Mouse (Mus musculus): Measurements from ENCODE around the gene Aspm. TPM values are rescaled to one million over a fixed set of nuclear protein-coding genes. Genes with fewer than 3 reads are reported as not detected.
"Not testable (repeated sequence)": the region's sequence is repeated elsewhere in the genome, so short reads cannot be mapped to it uniquely, and the experiment has no call there.

Aspm gene
- polyA plus RNA-seq (2015; fragmentation: Nextera tagmentation; extraction: Ambion mirVana): 8.2 and 9.2 TPM in 2 replicates

DNA sequence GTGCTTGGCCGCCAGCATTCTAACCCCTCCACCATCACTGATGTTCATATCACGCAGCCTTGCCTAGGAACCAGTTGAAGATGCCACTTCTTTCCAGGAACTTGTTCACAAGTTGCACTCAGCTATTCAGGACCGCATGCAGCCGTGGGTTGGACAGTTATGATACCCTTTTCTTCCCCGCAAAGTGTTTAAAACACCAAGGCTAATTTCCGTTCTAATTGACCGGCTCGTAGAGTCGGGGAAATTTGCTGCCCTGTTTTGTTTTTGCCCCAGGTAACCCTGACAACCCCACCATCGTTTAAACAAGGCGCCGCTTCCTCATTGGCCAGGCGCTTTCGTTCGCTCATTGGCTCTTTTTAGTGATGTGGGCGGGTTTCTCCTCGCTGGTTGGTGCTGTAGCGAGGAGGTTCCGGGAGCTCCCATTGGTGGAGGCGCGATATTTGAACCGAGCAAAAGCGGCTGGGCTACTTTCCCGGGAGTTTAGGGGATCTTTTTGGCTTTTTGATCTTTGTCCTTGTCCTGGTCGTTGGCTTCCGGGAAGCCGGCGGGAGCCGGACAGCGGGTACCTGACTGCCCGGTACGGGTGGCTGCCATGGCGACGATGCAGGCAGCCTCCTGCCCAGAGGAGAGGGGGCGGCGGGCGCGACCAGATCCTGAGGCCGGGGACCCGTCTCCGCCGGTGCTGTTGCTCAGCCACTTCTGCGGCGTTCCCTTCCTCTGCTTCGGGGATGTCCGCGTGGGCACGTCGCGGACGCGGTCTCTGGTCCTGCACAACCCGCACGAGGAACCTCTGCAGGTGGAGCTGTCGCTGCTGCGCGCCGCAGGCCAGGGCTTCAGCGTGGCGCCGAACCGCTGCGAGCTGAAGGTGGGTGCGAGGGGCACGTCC is at the start of gene Aspm:
Aspm (plus strand) TSS at position 433 of the 886 bp plus-strand sequence.
- Histone ChIP-seq H3K9ac (replicated peaks; ENCODE audit: low read depth, low read length) (peak within 1 kb of the TSS; percentile 49), H3K4me1 (replicated peaks; ENCODE audit: control insufficient read depth, insufficient read depth, low read length) (peaks cover 13% of the 10 kb centered on the region), H3K9me3 (ENCODE audit: control insufficient read depth, low read length) (no peaks in the 10 kb centered on the region), H3K4me2 (ENCODE audit: low read length) (peak within 1 kb of the TSS; percentile 93), H3K4me3 (replicated peaks; ENCODE audit: low read length) (peak within 1 kb of the TSS; percentile 72), H3K27me3 (replicated peaks; ENCODE audit: control insufficient read depth, insufficient read depth, low read length) (no peaks in the 10 kb centered on the region), H3K36me3 (ENCODE audit: control insufficient read depth, insufficient read depth) (no peaks in the 10 kb centered on the region), H3K27ac (ENCODE audit: low read length) (no peak within 1 kb of the TSS)
- under 1% methylated on average over 65 of the region's 65 CpGs for WGBS
- ATAC-seq: peak; percentile 100

GRCm38 (mm10) chr1:139405766-139406165 is 48.8 kb upstream of the Aspm start:
- no peaks in the 10 kb centered on the region for H3K9me3 ChIP-seq (ENCODE audit: control insufficient read depth, low read length)
- no peak overlapping the region for H3K9ac ChIP-seq (replicated peaks; ENCODE audit: low read depth, low read length)
- H3K4me1 ChIP-seq (replicated peaks; ENCODE audit: control insufficient read depth, insufficient read depth, low read length): no peaks in the 10 kb centered on the region
- no peak overlapping the region for H3K4me3 ChIP-seq (replicated peaks; ENCODE audit: low read length)
- no peaks in the 10 kb centered on the region for H3K36me3 ChIP-seq (ENCODE audit: control insufficient read depth, insufficient read depth)
- no peaks in the 10 kb centered on the region for H3K27me3 ChIP-seq (replicated peaks; ENCODE audit: control insufficient read depth, insufficient read depth, low read length)
- no peak overlapping the region for H3K27ac ChIP-seq (ENCODE audit: low read length)
- no peak overlapping the region for H3K4me2 ChIP-seq (ENCODE audit: low read length)
- ATAC-seq: no peak

GRCm38 (mm10) chr1:139407701-139408100 is 46.9 kb upstream of the Aspm start:
- H3K27me3 ChIP-seq (replicated peaks; ENCODE audit: control insufficient read depth, insufficient read depth, low read length): no peaks in the 10 kb centered on the region
- no peak for ATAC-seq
- no peaks in the 10 kb centered on the region for H3K36me3 ChIP-seq (ENCODE audit: control insufficient read depth, insufficient read depth)
- no peak overlapping the region for H3K9ac ChIP-seq (replicated peaks; ENCODE audit: low read depth, low read length)
- H3K9me3 ChIP-seq (ENCODE audit: control insufficient read depth, low read length): no peaks in the 10 kb centered on the region
- H3K4me1 ChIP-seq (replicated peaks; ENCODE audit: control insufficient read depth, insufficient read depth, low read length): no peaks in the 10 kb centered on the region
- no peak overlapping the region for H3K4me3 ChIP-seq (replicated peaks; ENCODE audit: low read length)
- no peak overlapping the region for H3K27ac ChIP-seq (ENCODE audit: low read length)
- no peak overlapping the region for H3K4me2 ChIP-seq (ENCODE audit: low read length)
- 63% methylated on average over 5 of the region's 5 CpGs for WGBS

DNA sequence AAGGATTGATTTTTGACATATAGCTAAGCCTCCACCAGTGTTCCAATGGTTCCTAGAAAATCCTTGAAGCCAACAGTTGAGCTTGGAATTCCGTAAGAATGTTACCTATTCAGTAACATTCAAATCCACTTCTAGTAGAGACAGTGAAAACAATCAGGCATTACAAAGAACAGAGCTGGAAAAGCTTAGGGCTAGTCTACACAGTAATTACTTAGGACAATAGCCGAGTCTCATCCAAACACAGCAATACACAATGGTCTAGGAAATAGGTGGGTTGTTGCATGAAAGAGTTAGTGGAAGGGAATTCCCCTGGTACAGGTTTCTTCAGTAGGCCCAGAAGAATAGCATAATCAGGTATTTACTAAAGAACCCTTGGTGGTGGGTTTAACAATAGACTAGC is 42.2 kb upstream of the Aspm start:
- not testable (repeated sequence) for H3K4me1 ChIP-seq (replicated peaks; ENCODE audit: control insufficient read depth, insufficient read depth, low read length); H3K27ac ChIP-seq (ENCODE audit: low read length); H3K9me3 ChIP-seq (ENCODE audit: control insufficient read depth, low read length); H3K4me2 ChIP-seq (ENCODE audit: low read length); H3K27me3 ChIP-seq (replicated peaks; ENCODE audit: control insufficient read depth, insufficient read depth, low read length); H3K36me3 ChIP-seq (ENCODE audit: control insufficient read depth, insufficient read depth); ATAC-seq; H3K4me3 ChIP-seq (replicated peaks; ENCODE audit: low read length); H3K9ac ChIP-seq (replicated peaks; ENCODE audit: low read depth, low read length)
- 83% methylated on average over 2 of the region's 2 CpGs for WGBS

- H3K9ac ChIP-seq (replicated peaks; ENCODE audit: low read depth, low read length): no peak overlapping the region
- no peaks in the 10 kb centered on the region for H3K27me3 ChIP-seq (replicated peaks; ENCODE audit: control insufficient read depth, insufficient read depth, low read length)
- H3K36me3 ChIP-seq (ENCODE audit: control insufficient read depth, insufficient read depth): no peaks in the 10 kb centered on the region
- WGBS: 91% methylated on average over 3 of the region's 3 CpGs
- no peak overlapping the region for H3K4me3 ChIP-seq (replicated peaks; ENCODE audit: low read length)
- H3K9me3 ChIP-seq (ENCODE audit: control insufficient read depth, low read length): no peaks in the 10 kb centered on the region
- no peak overlapping the region for H3K4me2 ChIP-seq (ENCODE audit: low read length)
- no peaks in the 10 kb centered on the region for H3K4me1 ChIP-seq (replicated peaks; ENCODE audit: control insufficient read depth, insufficient read depth, low read length)
- H3K27ac ChIP-seq (ENCODE audit: low read length): no peak overlapping the region
- no peak for ATAC-seq
Observed at GRCm38 (mm10) chr1:139413465-139413864, 41.1 kb upstream of the Aspm start.

- H3K9me3 ChIP-seq (ENCODE audit: control insufficient read depth, low read length): no peaks in the 10 kb centered on the region
- H3K4me2 ChIP-seq (ENCODE audit: low read length): peak overlapping the region; percentile 75
- H3K9ac ChIP-seq (replicated peaks; ENCODE audit: low read depth, low read length): peak overlapping the region; percentile 94
- no peaks in the 10 kb centered on the region for H3K36me3 ChIP-seq (ENCODE audit: control insufficient read depth, insufficient read depth)
- 2% methylated on average over 8 of the region's 8 CpGs for WGBS
- peak overlapping the region; percentile 93 for H3K4me3 ChIP-seq (replicated peaks; ENCODE audit: low read length)
- peak overlapping the region; percentile 91 for H3K27ac ChIP-seq (ENCODE audit: low read length)
- H3K4me1 ChIP-seq (replicated peaks; ENCODE audit: control insufficient read depth, insufficient read depth, low read length): peaks cover 28% of the 10 kb centered on the region
- no peaks in the 10 kb centered on the region for H3K27me3 ChIP-seq (replicated peaks; ENCODE audit: control insufficient read depth, insufficient read depth, low read length)
- ATAC-seq: peak; percentile 7; the same call in 1 of the 2 replicates
Observed at GRCm38 (mm10) chr1:139421521-139421874, 33.1 kb upstream of the Aspm start.

DNA sequence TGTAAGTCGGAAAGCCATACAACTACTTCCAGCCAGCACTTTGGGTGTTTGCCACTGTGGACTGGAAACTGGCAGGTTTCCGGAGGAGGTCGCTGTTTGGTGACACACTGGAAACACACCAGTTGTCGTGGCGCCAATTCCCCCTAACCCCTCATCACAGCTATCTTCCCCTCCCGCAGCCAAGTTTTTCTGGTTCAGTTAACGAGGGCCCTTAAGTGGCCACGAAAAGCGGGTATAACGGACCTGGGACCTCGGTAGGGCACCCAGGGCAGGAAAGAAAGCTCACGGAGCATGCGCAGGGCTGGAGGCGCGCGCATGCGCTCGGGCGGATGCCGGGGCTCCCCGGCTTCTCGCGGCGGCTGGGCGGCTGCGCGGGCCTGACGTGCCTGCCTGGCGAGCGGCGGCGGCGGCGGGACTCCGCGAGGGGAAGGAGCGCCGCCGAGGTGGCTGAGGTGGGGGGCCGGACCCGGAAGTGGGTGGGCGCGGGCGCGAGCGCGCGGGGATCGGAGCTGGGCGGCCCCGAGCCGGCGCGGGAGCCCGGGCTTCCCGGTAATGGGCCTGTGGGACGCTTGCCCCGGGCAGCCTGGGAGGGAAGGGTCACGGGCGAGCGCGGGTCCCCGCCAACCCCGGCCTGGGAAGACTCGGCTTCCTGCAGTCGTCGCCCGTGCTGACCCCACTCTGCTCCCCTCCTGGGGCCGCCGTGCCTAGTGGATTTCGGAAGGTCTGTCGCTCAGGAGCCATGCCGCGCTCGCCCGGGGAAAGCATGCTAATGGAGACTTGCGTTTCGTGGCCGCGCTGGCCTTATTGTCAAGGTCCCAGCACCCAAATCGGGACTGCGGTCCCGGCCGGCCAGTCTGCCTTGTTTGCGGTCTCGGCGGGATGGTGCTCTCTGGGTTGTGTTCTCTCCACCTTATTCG is 32.4 kb upstream of the Aspm start, which contains the start of gene Zbtb41:
Zbtb41 (plus strand) TSS at position 414 of the 917 bp plus-strand sequence.
- H3K4me2 ChIP-seq (ENCODE audit: low read length): peak within 1 kb of the TSS; percentile 75
- H3K27me3 ChIP-seq (replicated peaks; ENCODE audit: control insufficient read depth, insufficient read depth, low read length): no peaks in the 10 kb centered on the region
- H3K36me3 ChIP-seq (ENCODE audit: control insufficient read depth, insufficient read depth): no peaks in the 10 kb centered on the region
- H3K27ac ChIP-seq (ENCODE audit: low read length): peak within 1 kb of the TSS; percentile 91
- under 1% methylated on average over 75 of the region's 88 CpGs for WGBS
- H3K9ac ChIP-seq (replicated peaks; ENCODE audit: low read depth, low read length): peak within 1 kb of the TSS; percentile 94
- peak; percentile 98 for ATAC-seq
- H3K4me3 ChIP-seq (replicated peaks; ENCODE audit: low read length): peak within 1 kb of the TSS; percentile 93
- no peaks in the 10 kb centered on the region for H3K9me3 ChIP-seq (ENCODE audit: control insufficient read depth, low read length)
- H3K4me1 ChIP-seq (replicated peaks; ENCODE audit: control insufficient read depth, insufficient read depth, low read length): peaks cover 33% of the 10 kb centered on the region

GRCm38 (mm10) chr1:139422941-139423340 is 31.6 kb upstream of the Aspm start:
- Histone ChIP-seq H3K9ac (replicated peaks; ENCODE audit: low read depth, low read length) (peak overlapping the region; percentile 94), H3K4me3 (replicated peaks; ENCODE audit: low read length) (peak overlapping the region; percentile 93), H3K27me3 (replicated peaks; ENCODE audit: control insufficient read depth, insufficient read depth, low read length) (no peaks in the 10 kb centered on the region), H3K9me3 (ENCODE audit: control insufficient read depth, low read length) (no peaks in the 10 kb centered on the region), H3K27ac (ENCODE audit: low read length) (peak overlapping the region; percentile 91), H3K4me2 (ENCODE audit: low read length) (peak overlapping the region; percentile 61), H3K36me3 (ENCODE audit: control insufficient read depth, insufficient read depth) (no peaks in the 10 kb centered on the region), H3K4me1 (replicated peaks; ENCODE audit: control insufficient read depth, insufficient read depth, low read length) (peaks cover 35% of the 10 kb centered on the region)
- no peak for ATAC-seq
- 14% methylated on average over 10 of the region's 10 CpGs for WGBS

DNA sequence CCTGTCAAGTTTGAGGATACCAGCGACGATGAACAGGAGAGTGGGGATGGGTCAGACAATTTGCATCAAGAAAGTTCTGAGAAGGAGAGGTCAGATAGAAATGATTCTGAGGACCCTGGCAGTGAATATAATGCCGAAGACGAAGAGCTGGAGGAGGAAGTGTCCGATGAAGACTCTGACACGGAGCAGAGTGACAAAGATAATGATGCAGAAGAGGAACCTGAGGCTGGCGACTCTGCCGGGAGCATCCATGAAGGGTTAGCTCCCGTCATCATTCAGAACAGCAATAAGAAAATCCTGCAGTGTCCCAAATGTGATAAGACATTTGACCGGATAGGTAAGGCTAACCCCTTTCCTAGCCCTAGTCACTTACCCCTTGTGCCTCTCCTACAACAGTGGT is 30.6 kb upstream of the Aspm start:
- H3K9ac ChIP-seq (replicated peaks; ENCODE audit: low read depth, low read length): 0 out of 2 replicates have a peak overlapping the region, but pooled peaks have one; percentile 10
- no peaks in the 10 kb centered on the region for H3K9me3 ChIP-seq (ENCODE audit: control insufficient read depth, low read length)
- H3K4me2 ChIP-seq (ENCODE audit: low read length): peak overlapping the region; percentile 61
- no peak for ATAC-seq
- peak overlapping the region; percentile 93 for H3K4me3 ChIP-seq (replicated peaks; ENCODE audit: low read length)
- H3K27ac ChIP-seq (ENCODE audit: low read length): no peak overlapping the region
- no peaks in the 10 kb centered on the region for H3K36me3 ChIP-seq (ENCODE audit: control insufficient read depth, insufficient read depth)
- H3K4me1 ChIP-seq (replicated peaks; ENCODE audit: control insufficient read depth, insufficient read depth, low read length): peaks cover 35% of the 10 kb centered on the region
- 50% methylated on average over 10 of the region's 10 CpGs for WGBS
- no peaks in the 10 kb centered on the region for H3K27me3 ChIP-seq (replicated peaks; ENCODE audit: control insufficient read depth, insufficient read depth, low read length)
